Mouse (Mus musculus): ENCODE data around the gene Mpz.

- TF ChIP-seq CTCF (IDR thresholded peaks at IDR 0.05; ENCODE audit: low read depth) (no peak), EP300 (IDR thresholded peaks at IDR 0.05; ENCODE audit: low read depth) (peak; percentile 64)
Measured at GRCm38 (mm10) chr1:171149974-171150760, at the start of gene Mpz, which contains the start of gene Sdhc.

Measured in liver, postnatal 0 days (tissue).